Mouse (Mus musculus) CH12.LX (cell line): ENCODE data around the gene Glrp1. TPM values are rescaled to one million over a fixed set of nuclear protein-coding genes. Genes with fewer than 3 reads are reported as not detected.

ENCODE experiments used
- DNase-seq: peaks from one replicate; pipeline ENCODE4 v3.0.0-alpha.2; 2013; ENCODE audit errors: extremely low read depth
- H3K27ac ChIP-seq: 2 replicates; pipeline ENCODE4 v1.5.1; 2012; ENCODE audit warnings: low read depth, mild to moderate bottlenecking, control low read depth, moderate library complexity; ENCODE audit not compliant: insufficient read depth
- H3K27me3 ChIP-seq: replicated peaks from 2 replicates; pipeline ENCODE3; 2012; ENCODE audit warnings: inconsistent platforms
- H3K36me3 ChIP-seq, 2 experiments: replicated peaks in 1 of 2; 2 replicates each; pipeline versions ENCODE3 to v1.6.1; 2012; ENCODE audit warnings: inconsistent platforms in 1 of 2, low read length in 1 of 2, mild to moderate bottlenecking in 1 of 2, mixed read lengths in 1 of 2, moderate library complexity in 1 of 2; ENCODE audit not compliant: control insufficient read depth in 1 of 2, insufficient read depth in 1 of 2
- H3K4me1 ChIP-seq, 2 experiments: 2 replicates each; pipeline ENCODE4 v1.6.1; 2012; ENCODE audit warnings: inconsistent platforms in 1 of 2, moderate library complexity in 1 of 2; ENCODE audit not compliant: insufficient read depth in 2 of 2, control insufficient read depth in 1 of 2
- H3K4me2 ChIP-seq: 2 replicates; pipeline ENCODE4 v1.6.1; 2012; ENCODE audit warnings: low read depth, mild to moderate bottlenecking, control low read depth; ENCODE audit not compliant: poor library complexity, insufficient read depth, severe bottlenecking
- H3K4me3 ChIP-seq, 3 experiments: fragments of 150-350 bp in 1 of 3; sonication (generic) in 1 of 3; replicated peaks in 1 of 3; 2 replicates each; pipeline versions ENCODE3 to v1.5.1; 2011 to 2012; ENCODE audit warnings: low read depth in 2 of 3, low read length in 2 of 3, mild to moderate bottlenecking in 2 of 3, moderate library complexity in 2 of 3, control low read depth in 1 of 3, improper control_type of control experiment in 1 of 3, inconsistent platforms in 1 of 3, mixed read lengths in 1 of 3; ENCODE audit not compliant: poor library complexity in 1 of 3
- H3K79me2 ChIP-seq: replicated peaks from 2 replicates; pipeline ENCODE4 v1.6.1; 2012; ENCODE audit warnings: mild to moderate bottlenecking, moderate library complexity; ENCODE audit not compliant: control insufficient read depth, poor library complexity, insufficient read depth, severe bottlenecking; ENCODE audit errors: extremely low read depth
- H3K9ac ChIP-seq: 2 replicates; pipeline ENCODE4 v1.6.1; 2012; ENCODE audit warnings: low read depth, mild to moderate bottlenecking, control low read depth, moderate library complexity; ENCODE audit not compliant: insufficient read depth
- H3K9me3 ChIP-seq: replicated peaks from 2 replicates; pipeline ENCODE3; 2012; ENCODE audit warnings: low read length, inconsistent platforms, mixed read lengths
- BHLHE40 ChIP-seq: IDR thresholded peaks from 2 replicates; pipeline ENCODE4 v1.6.1; 2011; ENCODE audit warnings: mild to moderate bottlenecking, low read depth, low read length, improper control_type of control experiment
- CHD1 ChIP-seq: IDR thresholded peaks from 2 replicates; pipeline ENCODE4 v1.6.1; 2012; ENCODE audit warnings: low read depth, low read length, improper control_type of control experiment, inconsistent platforms
- CHD2 ChIP-seq: IDR thresholded peaks from 2 replicates; pipeline ENCODE4 v1.6.1; 2011; ENCODE audit warnings: low read length, improper control_type of control experiment
- CTCF ChIP-seq, 2 experiments: IDR thresholded peaks in 1 of 2; conservative IDR thresholded peaks in 1 of 2; 2 replicates each; pipeline ENCODE4 v1.5.1; 2011 to 2012; ENCODE audit warnings: low read depth in 2 of 2, low read length in 2 of 2, improper control_type of control experiment in 1 of 2, inconsistent platforms in 1 of 2, mild to moderate bottlenecking in 1 of 2, moderate library complexity in 1 of 2
- E2F4 ChIP-seq: IDR thresholded peaks from 2 replicates; pipeline ENCODE4 v1.6.1; 2011; ENCODE audit warnings: low read depth, low read length, improper control_type of control experiment; ENCODE audit not compliant: insufficient replicate concordance
- ELF1 ChIP-seq: IDR thresholded peaks from 2 replicates; pipeline ENCODE4 v1.6.1; 2014; ENCODE audit warnings: low read depth, mild to moderate bottlenecking, inconsistent platforms, low read length, improper control_type of control experiment
- EP300 ChIP-seq: IDR thresholded peaks from 2 replicates; pipeline ENCODE4 v1.6.1; 2011; ENCODE audit warnings: low read length, improper control_type of control experiment
- ETS1 ChIP-seq: conservative IDR thresholded peaks from 2 replicates; pipeline ENCODE4 v1.6.1; 2012; ENCODE audit warnings: low read depth, mild to moderate bottlenecking, inconsistent platforms, low read length, improper control_type of control experiment, moderate library complexity
- GABPA ChIP-seq: IDR thresholded peaks from 2 replicates; pipeline ENCODE4 v1.6.1; 2012; ENCODE audit warnings: low read depth, low read length, improper control_type of control experiment, inconsistent platforms; ENCODE audit not compliant: insufficient replicate concordance
- HCFC1 ChIP-seq: IDR thresholded peaks from 2 replicates; pipeline ENCODE4 v1.6.1; 2012; ENCODE audit warnings: low read depth, mild to moderate bottlenecking, inconsistent platforms, low read length, improper control_type of control experiment
- IRF4 ChIP-seq: IDR thresholded peaks from 2 replicates; pipeline ENCODE4 v1.6.1; 2014; ENCODE audit warnings: low read depth, mild to moderate bottlenecking, inconsistent platforms, low read length, improper control_type of control experiment
- JUN ChIP-seq: IDR thresholded peaks from 2 replicates; pipeline ENCODE4 v1.6.1; 2011; ENCODE audit warnings: low read depth, mild to moderate bottlenecking, low read length, improper control_type of control experiment, moderate library complexity; ENCODE audit not compliant: insufficient read depth
- JUND ChIP-seq: conservative IDR thresholded peaks from 2 replicates; pipeline ENCODE4 v1.6.1; 2011; ENCODE audit warnings: low read depth, low read length, improper control_type of control experiment
- KAT2A ChIP-seq: IDR thresholded peaks from 2 replicates; pipeline ENCODE4 v1.6.1; 2012; ENCODE audit warnings: low read length, improper control_type of control experiment, inconsistent platforms; ENCODE audit not compliant: insufficient replicate concordance
- MAFK ChIP-seq: IDR thresholded peaks from 2 replicates; pipeline ENCODE4 v1.6.1; 2011; ENCODE audit warnings: low read length, improper control_type of control experiment; ENCODE audit not compliant: insufficient replicate concordance
- MAX ChIP-seq: IDR thresholded peaks from 2 replicates; pipeline ENCODE4 v1.6.1; 2011; ENCODE audit warnings: low read length, improper control_type of control experiment
- MAZ ChIP-seq: IDR thresholded peaks from 2 replicates; pipeline ENCODE4 v1.6.1; 2012; ENCODE audit warnings: low read depth, mild to moderate bottlenecking, inconsistent platforms, low read length, improper control_type of control experiment, moderate library complexity
- MEF2A ChIP-seq: IDR thresholded peaks from 2 replicates; pipeline ENCODE4 v1.6.1; 2014; ENCODE audit warnings: low read depth, mild to moderate bottlenecking, inconsistent platforms, low read length, improper control_type of control experiment, borderline replicate concordance
- MXI1 ChIP-seq: IDR thresholded peaks from 2 replicates; pipeline ENCODE4 v1.6.1; 2011; ENCODE audit warnings: mild to moderate bottlenecking, low read depth, low read length, improper control_type of control experiment
- MYC ChIP-seq: IDR thresholded peaks from 2 replicates; pipeline ENCODE4 v1.6.1; 2011; ENCODE audit warnings: low read depth, mild to moderate bottlenecking, improper control_type of control experiment, low read length
- NELFE ChIP-seq: IDR thresholded peaks from 2 replicates; pipeline ENCODE4 v1.6.1; 2011; ENCODE audit warnings: low read depth, low read length, improper control_type of control experiment
- NRF1 ChIP-seq: IDR thresholded peaks from 2 replicates; pipeline ENCODE4 v1.6.1; 2014; ENCODE audit warnings: low read depth, mild to moderate bottlenecking, inconsistent platforms, low read length, improper control_type of control experiment, moderate library complexity
- PAX5 ChIP-seq: IDR thresholded peaks from 2 replicates; pipeline ENCODE4 v1.6.1; 2012; ENCODE audit warnings: low read length, inconsistent platforms, mixed read lengths
- POLR2A ChIP-seq: IDR thresholded peaks from 2 replicates; pipeline ENCODE4 v1.6.1; 2011; ENCODE audit warnings: low read depth, mild to moderate bottlenecking, improper control_type of control experiment, low read length
- POLR2AphosphoS2 ChIP-seq: IDR thresholded peaks from 2 replicates; pipeline ENCODE4 v1.6.1; 2011; ENCODE audit warnings: low read depth, low read length, improper control_type of control experiment
- RAD21 ChIP-seq: IDR thresholded peaks from 2 replicates; pipeline ENCODE4 v1.6.1; 2011; ENCODE audit warnings: low read depth, mild to moderate bottlenecking, low read length, improper control_type of control experiment, moderate library complexity
- RCOR1 ChIP-seq: conservative IDR thresholded peaks from 2 replicates; pipeline ENCODE4 v1.6.1; 2012; ENCODE audit warnings: low read depth, mild to moderate bottlenecking, inconsistent platforms, low read length, improper control_type of control experiment
- SIN3A ChIP-seq: IDR thresholded peaks from 2 replicates; pipeline ENCODE4 v1.6.1; 2012; ENCODE audit warnings: low read length, improper control_type of control experiment, inconsistent platforms
- SMC3 ChIP-seq: IDR thresholded peaks from 2 replicates; pipeline ENCODE4 v1.6.1; 2011; ENCODE audit warnings: low read depth, low read length, improper control_type of control experiment
- TBP ChIP-seq: conservative IDR thresholded peaks from 2 replicates; pipeline ENCODE4 v1.6.1; 2011; ENCODE audit warnings: low read depth, low read length, improper control_type of control experiment
- TCF12 ChIP-seq: IDR thresholded peaks from 2 replicates; pipeline ENCODE4 v1.6.1; 2014; ENCODE audit warnings: low read depth, mild to moderate bottlenecking, inconsistent platforms, low read length, improper control_type of control experiment
- UBTF ChIP-seq: IDR thresholded peaks from 2 replicates; pipeline ENCODE4 v1.6.1; 2012; ENCODE audit warnings: low read depth, mild to moderate bottlenecking, inconsistent platforms, low read length, improper control_type of control experiment, moderate library complexity
- USF1 ChIP-seq: IDR thresholded peaks from 2 replicates; pipeline ENCODE4 v1.6.1; 2014; ENCODE audit warnings: low read depth, mild to moderate bottlenecking, inconsistent platforms, low read length, improper control_type of control experiment
- USF2 ChIP-seq: conservative IDR thresholded peaks from 2 replicates; pipeline ENCODE4 v1.6.1; 2011; ENCODE audit warnings: low read depth, low read length, improper control_type of control experiment
- ZC3H11A ChIP-seq: IDR thresholded peaks from 2 replicates; pipeline ENCODE4 v1.6.1; 2012; ENCODE audit warnings: low read depth, mild to moderate bottlenecking, inconsistent platforms, low read length, improper control_type of control experiment
- ZKSCAN1 ChIP-seq: IDR thresholded peaks from 2 replicates; pipeline ENCODE4 v1.6.1; 2012; ENCODE audit warnings: low read depth, inconsistent platforms, low read length, improper control_type of control experiment, borderline replicate concordance
- ZMIZ1 ChIP-seq: IDR thresholded peaks from 2 replicates; pipeline ENCODE4 v1.6.1; 2012; ENCODE audit warnings: low read depth, mild to moderate bottlenecking, inconsistent platforms, low read length, improper control_type of control experiment
- ZNF384 ChIP-seq: IDR thresholded peaks from 2 replicates; pipeline ENCODE4 v1.6.1; 2012; ENCODE audit warnings: low read depth, low read length, improper control_type of control experiment, inconsistent platforms
- dilution Hi-C: fragments of 300-500 bp; cut with MboI; formaldehyde crosslinking; loops from 2 replicates; pipeline ENCODE4 v1.14.3; 2020; ENCODE audit warnings: low sequenced_read_pairs; ENCODE audit not compliant: extremely low pct_unique_long_range_greater_than_20kb, extremely low pct_ligation_motif_present
- in situ Hi-C: fragments of 300-500 bp; cut with MboI; formaldehyde crosslinking; loops from 3 replicates; pipeline ENCODE4 v1.14.3; 2019; ENCODE audit warnings: low sequenced_read_pairs, low pct_ligation_motif_present, low pct_unique_long_range_greater_than_20kb, mixed read lengths
- polyA plus RNA-seq: library from polyadenylated mRNA; unstranded; fragments of >175 nt; gene quantifications from 2 replicates; pipeline ENCODE4 v1.2.1, GENCODE M21; 2012; ENCODE audit warnings: low read depth; ENCODE audit not compliant: insufficient read length
- total RNA-seq, 2 experiments: library from RNA; depleted of rRNA; stranded (reverse); fragments of 300-350 nt in 1 of 2; fragments of >200 nt in 1 of 2; gene quantifications; 2 replicates each; pipeline ENCODE4 v1.2.3; 2012 to 2014

Gene Glrp1
- total and polyA plus RNA-seq, 3 experiments: 6.3 to 11.7 (median 9.3) TPM

DNA sequence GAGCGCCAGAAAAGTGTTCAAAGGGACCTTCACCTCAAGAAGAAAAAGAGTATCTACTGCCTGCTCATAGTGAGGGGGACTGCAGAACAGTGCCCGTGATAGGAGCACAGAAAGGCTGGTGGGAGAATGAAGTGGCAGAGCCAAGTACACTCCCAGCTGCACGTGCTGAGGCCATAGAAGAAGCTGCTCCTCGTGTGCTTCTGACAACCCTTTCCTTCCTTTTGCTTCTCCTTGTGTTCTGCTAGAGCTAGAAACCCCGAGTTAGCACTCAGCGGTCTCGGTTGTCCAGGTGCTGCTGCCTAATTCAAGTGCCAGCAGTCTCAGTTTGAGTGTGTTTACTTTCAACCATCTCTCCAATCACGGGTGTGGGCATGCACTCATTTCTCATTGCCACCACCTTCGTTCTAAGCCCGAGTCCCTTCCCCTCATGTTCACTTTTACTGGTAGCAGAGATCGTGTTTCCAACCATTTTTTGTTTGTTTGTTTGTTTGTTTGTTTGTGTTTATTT lies 10.6 kb downstream of the Glrp1 start:
- in situ Hi-C loops: no loop called here
- Histone ChIP-seq H3K4me2 (no peak overlapping the region), H3K79me2 (no peaks in the 10 kb centered on the region), H3K27me3 (no peaks in the 10 kb centered on the region), H3K4me3 (no peak overlapping the region), H3K9ac (no peak overlapping the region), H3K36me3 (peaks cover 29 to 40% of the 10 kb centered on the region in 2 experiments), H3K4me1 (peaks cover 0 to 8% of the 10 kb centered on the region in 2 experiments; a peak in 1 of 4 replicates), H3K9me3 (peaks cover 51% of the 10 kb centered on the region), H3K27ac (no peak overlapping the region)
- TF ChIP-seq JUN (no peak; the same call in 1 of the 2 replicates), RCOR1 (no peak), MAZ (no peak), ZMIZ1 (no peak), USF1 (no peak), RAD21 (no peak; the same call in 1 of the 2 replicates), TBP (no peak), EP300 (peak; percentile 68), PAX5 (no peak), SMC3 (no peak), SIN3A (no peak), CHD1 (no peak), MYC (peak; percentile 39; the same call in 1 of the 2 replicates), NELFE (no peak), ZKSCAN1 (no peak), BHLHE40 (peak; percentile 95), NRF1 (no peak), CHD2 (no peak), HCFC1 (no peak), KAT2A (no peak), POLR2A (no peak), MXI1 (no peak), MEF2A (peak; percentile 49; the same call in 1 of the 2 replicates), ELF1 (no peak), ZC3H11A (no peak), USF2 (no peak), ZNF384 (no peak), JUND (0 out of 2 replicates have a peak, but pooled peaks have one; percentile 27), ETS1 (0 out of 2 replicates have a peak, but pooled peaks have one; percentile 37), CTCF (conservative IDR thresholded peaks at IDR 0.05 in 1 of 2, IDR thresholded peaks at IDR 0.05 in 1 of 2; ENCODE audit: low read depth in 2 of 2, low read length in 2 of 2) (no peak), POLR2AphosphoS2 (no peak), IRF4 (peak; percentile 82; the same call in 1 of the 2 replicates), MAX (0 out of 2 replicates have a peak, but pooled peaks have one; percentile 15), TCF12 (peak; percentile 70), UBTF (no peak), GABPA (no peak), MAFK (0 out of 2 replicates have a peak, but pooled peaks have one; percentile 47), E2F4 (no peak)
- DNase-seq: no peak
- dilution Hi-C loops: no loop called here
